Mouse (Mus musculus): ENCODE measurements around the gene Pnrc1.

DNA sequence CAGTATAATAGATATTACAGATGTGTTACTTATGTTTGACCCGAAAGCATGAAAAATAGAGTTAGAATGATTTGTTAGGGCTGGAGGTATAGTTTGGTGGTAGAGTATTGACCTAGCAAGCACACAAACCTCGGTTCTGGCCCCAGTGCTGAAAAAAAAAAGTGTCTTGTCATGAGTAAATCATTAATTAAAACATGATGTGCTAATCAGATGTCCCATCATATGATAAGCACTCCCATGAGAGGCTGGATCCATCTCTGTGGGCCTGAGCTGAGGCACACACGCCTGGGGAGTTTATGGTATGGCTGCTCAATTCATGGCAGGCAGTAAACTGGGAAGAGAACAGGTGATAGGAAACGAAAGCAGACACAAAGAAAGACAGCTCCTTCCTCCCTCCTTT, 60.3 kb downstream of the Pnrc1 start:
- TF ChIP-seq GABPA (IDR thresholded peaks at IDR 0.05; ENCODE audit: insufficient replicate concordance, low read depth, low read length) (no peak), ETS1 (conservative IDR thresholded peaks at IDR 0.05; ENCODE audit: low read depth, low read length) (no peak), ZKSCAN1 (IDR thresholded peaks at IDR 0.05; ENCODE audit: borderline replicate concordance, low read depth, low read length) (no peak), CTCF (conservative IDR thresholded peaks at IDR 0.05 in 1 of 2, IDR thresholded peaks at IDR 0.05 in 1 of 2; ENCODE audit: low read depth in 2 of 2, low read length in 2 of 2) (no peak), ZNF384 (IDR thresholded peaks at IDR 0.05; ENCODE audit: low read depth, low read length) (no peak), USF2 (conservative IDR thresholded peaks at IDR 0.05; ENCODE audit: low read depth, low read length) (no peak), BHLHE40 (IDR thresholded peaks at IDR 0.05; ENCODE audit: low read depth, low read length) (no peak), ZC3H11A (IDR thresholded peaks at IDR 0.05; ENCODE audit: low read depth, low read length) (no peak), EP300 (IDR thresholded peaks at IDR 0.05; ENCODE audit: low read length) (no peak), ZMIZ1 (IDR thresholded peaks at IDR 0.05; ENCODE audit: low read depth, low read length) (no peak), MXI1 (IDR thresholded peaks at IDR 0.05; ENCODE audit: low read depth, low read length) (no peak), POLR2A (IDR thresholded peaks at IDR 0.05; ENCODE audit: low read depth, low read length) (no peak), MAFK (IDR thresholded peaks at IDR 0.05; ENCODE audit: insufficient replicate concordance, low read length) (no peak), UBTF (IDR thresholded peaks at IDR 0.05; ENCODE audit: low read depth, low read length) (no peak)
